Mouse (Mus musculus) myocyte (in vitro differentiated cells): ENCODE data around the gene Gm45716.

Experiments
- MYOG ChIP-seq, 3 experiments: IDR thresholded peaks; one replicate each; pipeline ENCODE4 v1.6.1; 2011; ENCODE audit warnings: control low read depth in 2 of 3, low read depth in 2 of 3, mild to moderate bottlenecking in 2 of 3; ENCODE audit not compliant: insufficient read length in 2 of 3, control insufficient read depth in 1 of 3, insufficient read depth in 1 of 3
- TCF12 ChIP-seq: IDR thresholded peaks from one replicate; pipeline ENCODE4 v1.6.1; 2011; ENCODE audit warnings: mild to moderate bottlenecking, control low read depth; ENCODE audit not compliant: poor library complexity, insufficient read depth, severe bottlenecking

DNA sequence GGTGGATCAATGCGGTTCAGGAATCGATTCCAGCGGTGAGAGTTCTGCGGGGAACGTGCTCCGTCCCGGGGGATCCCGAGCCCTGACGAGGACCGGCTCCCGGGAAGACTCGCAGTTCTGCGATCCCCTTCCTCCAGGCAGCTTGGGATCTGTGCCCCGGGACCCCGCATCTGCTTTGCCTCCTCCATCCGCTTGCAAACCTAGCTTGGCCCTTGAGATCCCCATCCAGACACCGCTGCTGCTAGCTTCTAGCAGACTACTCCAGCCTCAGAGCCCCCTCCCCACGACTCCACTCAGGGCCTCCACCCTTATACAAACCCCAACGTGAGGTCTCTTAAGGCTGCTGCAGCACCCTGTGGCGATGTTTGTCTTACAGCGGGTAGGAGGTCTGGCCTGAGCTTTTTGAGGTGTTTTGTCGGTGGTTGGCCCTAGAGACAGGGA lies 62.2 kb downstream of the Gm45716 start:
- TF ChIP-seq MYOG (IDR thresholded peaks at IDR 0.05; ENCODE audit: control insufficient read depth in 1 of 3, insufficient read depth in 1 of 3, insufficient read length in 2 of 3, low read depth in 2 of 3) (no peak), TCF12 (no peak)
